Mouse (Mus musculus): ENCODE results near the gene Slc25a13. TPM values are rescaled to one million over a fixed set of nuclear protein-coding genes. Genes with fewer than 3 reads are reported as not detected.
"Not testable (repeated sequence)": the region's sequence is repeated elsewhere in the genome, so short reads cannot be mapped to it uniquely, and the experiment has no call there.

Slc25a13 gene
- polyA plus RNA-seq, 1 experiment from 2014 or later = 55.2 TPM

GRCm38 (mm10) chr6:6198056-6198455, 18.9 kb downstream of the Slc25a13 start:
- H3K36me3 ChIP-seq (replicated peaks) = peaks cover 40% of the 10 kb centered on the region
- not testable (repeated sequence) for H3K27ac ChIP-seq (replicated peaks); DNase-seq (ENCODE audit: low spot score); H3K9me3 ChIP-seq; H3K4me1 ChIP-seq; H3K27me3 ChIP-seq (replicated peaks; ENCODE audit: low read depth, poor library complexity, severe bottlenecking); H3K4me3 ChIP-seq
- 94% methylated on average over 3 of the region's 3 CpGs for WGBS

GRCm38 (mm10) chr6:6197339-6197738, 19.6 kb downstream of the Slc25a13 start:
- no peaks in the 10 kb centered on the region for H3K27me3 ChIP-seq (replicated peaks; ENCODE audit: low read depth, poor library complexity, severe bottlenecking)
- H3K4me1 ChIP-seq = no peaks in the 10 kb centered on the region
- H3K9me3 ChIP-seq = no peaks in the 10 kb centered on the region
- no peak for DNase-seq (ENCODE audit: low spot score)
- H3K36me3 ChIP-seq (replicated peaks) = peaks cover 40% of the 10 kb centered on the region
- 91% methylated on average over 6 of the region's 6 CpGs for WGBS
- H3K27ac ChIP-seq (replicated peaks) = no peak overlapping the region
- H3K4me3 ChIP-seq = no peak overlapping the region

GRCm38 (mm10) chr6:6196527-6196926, 20.4 kb downstream of the Slc25a13 start:
- no peaks in the 10 kb centered on the region for H3K27me3 ChIP-seq (replicated peaks; ENCODE audit: low read depth, poor library complexity, severe bottlenecking)
- H3K4me1 ChIP-seq = no peaks in the 10 kb centered on the region
- no peak for DNase-seq (ENCODE audit: low spot score)
- no peak overlapping the region for H3K4me3 ChIP-seq
- peaks cover 35% of the 10 kb centered on the region for H3K36me3 ChIP-seq (replicated peaks)
- H3K9me3 ChIP-seq = no peaks in the 10 kb centered on the region
- 82% methylated on average over 4 of the region's 4 CpGs for WGBS
- H3K27ac ChIP-seq (replicated peaks) = no peak overlapping the region

GRCm38 (mm10) chr6:6194831-6195230, 22.1 kb downstream of the Slc25a13 start:
- no peak overlapping the region for H3K27ac ChIP-seq (replicated peaks)
- H3K27me3 ChIP-seq (replicated peaks; ENCODE audit: low read depth, poor library complexity, severe bottlenecking) = no peaks in the 10 kb centered on the region
- no peak for DNase-seq (ENCODE audit: low spot score)
- H3K4me3 ChIP-seq = no peak overlapping the region
- peaks cover 21% of the 10 kb centered on the region for H3K36me3 ChIP-seq (replicated peaks)
- no peaks in the 10 kb centered on the region for H3K9me3 ChIP-seq
- no peaks in the 10 kb centered on the region for H3K4me1 ChIP-seq
- WGBS = 92% methylated on average over 6 of the region's 6 CpGs

- DNase-seq (ENCODE audit: low spot score) = no peak
- Histone ChIP-seq H3K4me1 (peaks cover 3% of the 10 kb centered on the region), H3K27me3 (replicated peaks; ENCODE audit: low read depth, poor library complexity, severe bottlenecking) (no peaks in the 10 kb centered on the region), H3K27ac (replicated peaks) (no peak overlapping the region), H3K36me3 (replicated peaks) (peaks cover 26% of the 10 kb centered on the region), H3K4me3 (no peak overlapping the region), H3K9me3 (no peaks in the 10 kb centered on the region)
- 93% methylated on average over 13 of the region's 13 CpGs for WGBS
These were observed 23.1 kb downstream of the Slc25a13 start for GRCm38 (mm10) chr6:6193906-6194305.

GRCm38 (mm10) chr6:6192413-6192812, 24.6 kb downstream of the Slc25a13 start:
- no peak overlapping the region for H3K27ac ChIP-seq (replicated peaks)
- H3K36me3 ChIP-seq (replicated peaks) = peaks cover 37% of the 10 kb centered on the region
- H3K27me3 ChIP-seq (replicated peaks; ENCODE audit: low read depth, poor library complexity, severe bottlenecking) = no peaks in the 10 kb centered on the region
- DNase-seq (ENCODE audit: low spot score) = no peak
- H3K4me1 ChIP-seq = peaks cover 5% of the 10 kb centered on the region
- no peak overlapping the region for H3K4me3 ChIP-seq
- WGBS = 96% methylated on average over 7 of the region's 7 CpGs
- no peaks in the 10 kb centered on the region for H3K9me3 ChIP-seq

GRCm38 (mm10) chr6:6191596-6192337, 25.2 kb downstream of the Slc25a13 start:
- 82% methylated on average over 8 of the region's 8 CpGs for WGBS
- H3K27me3 ChIP-seq (replicated peaks; ENCODE audit: low read depth, poor library complexity, severe bottlenecking) = no peaks in the 10 kb centered on the region
- no peaks in the 10 kb centered on the region for H3K9me3 ChIP-seq
- H3K36me3 ChIP-seq (replicated peaks) = peaks cover 36% of the 10 kb centered on the region
- no peak overlapping the region for H3K4me3 ChIP-seq
- peaks cover 5% of the 10 kb centered on the region for H3K4me1 ChIP-seq
- no peak overlapping the region for H3K27ac ChIP-seq (replicated peaks)
- DNase-seq (ENCODE audit: low spot score) = no peak

GRCm38 (mm10) chr6:6188970-6189369, 28.0 kb downstream of the Slc25a13 start:
- Histone ChIP-seq H3K27ac (replicated peaks) (no peak overlapping the region), H3K36me3 (replicated peaks) (peaks cover 22% of the 10 kb centered on the region), H3K4me1 (peaks cover 5% of the 10 kb centered on the region), H3K4me3 (no peak overlapping the region), H3K9me3 (no peaks in the 10 kb centered on the region), H3K27me3 (replicated peaks; ENCODE audit: low read depth, poor library complexity, severe bottlenecking) (no peaks in the 10 kb centered on the region)
- no peak for DNase-seq (ENCODE audit: low spot score)
- 78% methylated on average over 6 of the region's 6 CpGs for WGBS

- no peak overlapping the region for H3K27ac ChIP-seq (replicated peaks)
These were observed 30.5 kb downstream of the Slc25a13 start for GRCm38 (mm10) chr6:6186468-6186867.

GRCm38 (mm10) chr6:6185735-6186068, 31.3 kb downstream of the Slc25a13 start:
- WGBS = 87% methylated on average over 3 of the region's 3 CpGs
- Histone ChIP-seq H3K27me3 (replicated peaks; ENCODE audit: low read depth, poor library complexity, severe bottlenecking) (no peaks in the 10 kb centered on the region), H3K27ac (replicated peaks) (no peak overlapping the region), H3K9me3 (no peaks in the 10 kb centered on the region), H3K4me3 (no peak overlapping the region), H3K36me3 (replicated peaks) (peaks cover 30% of the 10 kb centered on the region), H3K4me1 (peaks cover 15% of the 10 kb centered on the region)
- DNase-seq (ENCODE audit: low spot score) = no peak

More at GRCm38 (mm10) chr6:6186468-6186867, 30.5 kb downstream of the Slc25a13 start:
- no peak for DNase-seq (ENCODE audit: low spot score)
- no peaks in the 10 kb centered on the region for H3K27me3 ChIP-seq (replicated peaks; ENCODE audit: low read depth, poor library complexity, severe bottlenecking)
- H3K9me3 ChIP-seq = no peaks in the 10 kb centered on the region
- peaks cover 30% of the 10 kb centered on the region for H3K36me3 ChIP-seq (replicated peaks)
- H3K4me3 ChIP-seq = no peak overlapping the region
- H3K4me1 ChIP-seq = peaks cover 14% of the 10 kb centered on the region
- 86% methylated on average over 4 of the region's 4 CpGs for WGBS

GRCm38 (mm10) chr6:6184921-6185734, 31.8 kb downstream of the Slc25a13 start:
- no peaks in the 10 kb centered on the region for H3K9me3 ChIP-seq
- H3K4me3 ChIP-seq = no peak overlapping the region
- no peak overlapping the region for H3K27ac ChIP-seq (replicated peaks)
- peaks cover 15% of the 10 kb centered on the region for H3K4me1 ChIP-seq
- no peak for DNase-seq (ENCODE audit: low spot score)
- peaks cover 33% of the 10 kb centered on the region for H3K36me3 ChIP-seq (replicated peaks)
- no peaks in the 10 kb centered on the region for H3K27me3 ChIP-seq (replicated peaks; ENCODE audit: low read depth, poor library complexity, severe bottlenecking)
- 92% methylated on average over 7 of the region's 7 CpGs for WGBS

GRCm38 (mm10) chr6:6183601-6184000, 33.4 kb downstream of the Slc25a13 start:
- Histone ChIP-seq H3K4me3 (no peak overlapping the region), H3K36me3 (replicated peaks) (peaks cover 35% of the 10 kb centered on the region), H3K4me1 (peaks cover 11% of the 10 kb centered on the region), H3K27me3 (replicated peaks; ENCODE audit: low read depth, poor library complexity, severe bottlenecking) (no peaks in the 10 kb centered on the region), H3K27ac (replicated peaks) (no peak overlapping the region), H3K9me3 (no peaks in the 10 kb centered on the region)
- no peak for DNase-seq (ENCODE audit: low spot score)
- 76% methylated on average over 8 of the region's 8 CpGs for WGBS

- Histone ChIP-seq H3K27ac (replicated peaks) (no peak overlapping the region), H3K4me3 (no peak overlapping the region), H3K9me3 (no peaks in the 10 kb centered on the region), H3K36me3 (replicated peaks) (peaks cover 36% of the 10 kb centered on the region), H3K4me1 (peaks cover 11% of the 10 kb centered on the region), H3K27me3 (replicated peaks; ENCODE audit: low read depth, poor library complexity, severe bottlenecking) (no peaks in the 10 kb centered on the region)
- no peak for DNase-seq (ENCODE audit: low spot score)
- 94% methylated on average over 7 of the region's 7 CpGs for WGBS
These were observed 34.8 kb downstream of the Slc25a13 start for GRCm38 (mm10) chr6:6182191-6182590.
